Mouse (Mus musculus) naive thymus-derived CD4-positive, alpha-beta T cell, adult 2 months (primary cell): ENCODE measurements around the gene Gm20388.
A peak's percentile ranks its signal among the peaks of the same experiment; 100 is the strongest.
"Not testable (repeated sequence)": the region's sequence is repeated elsewhere in the genome, so short reads cannot be mapped to it uniquely, and the experiment has no call there.

ENCODE experiments used
- DNase-seq: peaks from one replicate; pipeline ENCODE4 v3.0.0-alpha.2; 2011; ENCODE audit warnings: low read depth

Gm20388 gene

DNA sequence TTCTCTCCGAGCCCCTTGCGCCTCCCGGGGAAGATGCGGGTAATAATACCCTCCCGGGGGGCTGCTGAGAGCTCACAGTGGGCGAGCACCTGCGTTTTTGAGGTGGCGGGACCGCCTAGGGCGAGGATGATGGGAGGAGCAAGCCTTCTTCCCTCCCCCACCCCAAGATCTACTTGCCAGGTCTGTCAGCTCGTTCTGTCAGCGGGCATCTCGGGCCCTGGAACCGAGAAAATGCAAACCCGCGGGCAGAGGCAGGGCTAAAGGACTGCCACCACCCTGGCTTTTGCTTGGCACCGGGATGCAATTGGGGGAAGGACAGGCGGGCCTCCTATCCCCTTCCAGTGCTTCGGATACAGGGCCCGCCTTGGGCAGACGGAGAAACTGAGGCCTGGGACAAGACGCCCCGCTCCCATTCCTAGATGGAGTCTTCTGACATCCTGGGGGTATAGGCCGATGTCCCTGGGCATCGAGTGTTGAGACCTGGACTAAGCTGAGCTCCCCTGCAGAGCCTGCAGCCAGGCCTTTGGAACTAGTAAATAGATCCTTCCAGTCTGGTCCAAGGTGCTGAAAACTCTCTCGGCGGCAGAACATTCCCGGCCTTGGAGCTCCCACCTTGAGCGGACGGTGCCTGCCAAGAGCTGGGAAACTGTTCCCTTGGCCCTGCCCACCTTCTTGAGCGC is 1742.8 kb downstream of the Gm20388 start:
- no peak for DNase-seq

GRCm38 (mm10) chr8:121654131-121654530 is 1743.5 kb downstream of the Gm20388 start:
- DNase-seq: no peak

- DNase-seq: no peak
Observed at GRCm38 (mm10) chr8:121654966-121655494, 1744.4 kb downstream of the Gm20388 start.

GRCm38 (mm10) chr8:121660602-121661001 is 1750.0 kb downstream of the Gm20388 start:
- DNase-seq: no peak

DNA sequence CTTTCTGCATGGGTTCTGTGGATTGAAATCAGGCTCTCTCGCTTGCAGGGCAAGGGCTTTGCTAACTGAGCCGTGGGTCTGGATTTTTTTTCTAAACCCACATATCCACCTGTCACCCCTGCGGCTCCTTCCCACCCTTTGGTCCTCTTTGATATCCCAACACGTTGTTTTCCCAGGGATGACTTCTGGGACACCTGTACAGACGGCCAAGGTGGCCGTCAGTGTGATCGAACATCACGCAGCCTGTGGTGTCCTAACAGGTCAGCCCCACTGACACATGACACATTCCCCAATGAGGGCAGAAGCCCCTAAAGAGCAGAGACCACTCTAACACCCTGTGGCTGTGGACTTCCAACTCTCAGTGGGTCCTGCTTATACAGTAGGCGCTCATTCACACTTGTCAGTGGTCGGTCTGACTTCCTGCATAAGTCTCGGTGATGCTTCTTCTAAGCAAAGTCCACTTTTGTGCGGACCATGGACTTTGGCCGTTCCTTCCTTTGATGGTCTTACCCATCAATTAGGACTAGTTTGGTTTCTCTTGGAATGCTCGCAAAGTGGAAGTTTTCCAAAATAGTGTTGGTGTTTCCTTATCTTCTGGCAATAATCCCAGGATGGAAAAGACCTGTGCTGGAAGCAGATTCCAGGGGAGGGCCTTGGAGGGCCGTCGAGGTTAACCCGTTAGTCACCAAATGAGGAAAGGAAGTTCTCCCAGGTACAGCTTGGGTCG is 1751.2 kb downstream of the Gm20388 start:
- no peak for DNase-seq

DNA sequence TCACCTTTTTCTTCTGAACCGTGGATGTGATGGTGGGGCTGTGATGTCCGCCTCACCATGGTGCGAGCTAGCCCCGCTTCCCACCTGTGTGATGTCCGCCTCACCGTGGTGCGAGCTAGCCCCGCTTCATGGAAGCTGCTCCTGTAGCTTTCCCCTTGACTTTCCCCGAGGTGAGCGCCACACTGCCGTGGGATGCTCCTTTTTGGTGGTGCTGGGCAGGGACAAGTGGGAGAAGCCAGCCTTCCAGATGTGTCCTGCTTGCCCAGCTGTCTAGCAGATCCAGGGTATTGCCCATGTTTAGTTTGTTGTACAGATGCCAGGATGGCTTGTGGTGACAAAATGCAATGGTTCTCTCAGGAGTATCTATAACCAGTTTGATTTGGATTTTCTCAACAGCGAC is 1752.5 kb downstream of the Gm20388 start:
- no peak for DNase-seq

- no peak for DNase-seq
Observed at GRCm38 (mm10) chr8:121665329-121665728, 1754.7 kb downstream of the Gm20388 start.

- DNase-seq: not testable (repeated sequence)
Observed at GRCm38 (mm10) chr8:121667936-121668500, 1757.4 kb downstream of the Gm20388 start.

DNA sequence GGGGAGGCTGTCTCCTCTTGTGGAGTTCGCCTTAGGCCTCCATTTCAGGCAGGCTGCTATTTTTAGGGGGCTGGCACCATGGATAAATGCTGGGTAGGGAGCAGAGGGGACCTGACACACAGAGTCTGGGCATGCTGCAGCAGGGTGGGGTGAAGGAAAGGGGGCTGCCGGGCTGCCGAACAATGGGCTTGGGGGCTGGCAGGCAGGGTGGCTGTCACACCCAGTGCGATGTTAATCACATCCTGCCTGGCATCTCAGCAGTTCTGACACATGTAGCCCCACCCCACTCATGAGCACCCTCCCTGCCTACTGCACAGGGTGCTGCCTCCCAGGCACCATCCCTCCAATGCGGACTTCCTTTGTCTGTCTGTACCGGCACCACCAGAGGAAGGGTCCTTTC is 1757.9 kb downstream of the Gm20388 start:
- no peak for DNase-seq

GRCm38 (mm10) chr8:121669208-121669607 is 1758.6 kb downstream of the Gm20388 start:
- no peak for DNase-seq

- no peak for DNase-seq
Observed at GRCm38 (mm10) chr8:121673153-121673552, 1762.5 kb downstream of the Gm20388 start.

DNA sequence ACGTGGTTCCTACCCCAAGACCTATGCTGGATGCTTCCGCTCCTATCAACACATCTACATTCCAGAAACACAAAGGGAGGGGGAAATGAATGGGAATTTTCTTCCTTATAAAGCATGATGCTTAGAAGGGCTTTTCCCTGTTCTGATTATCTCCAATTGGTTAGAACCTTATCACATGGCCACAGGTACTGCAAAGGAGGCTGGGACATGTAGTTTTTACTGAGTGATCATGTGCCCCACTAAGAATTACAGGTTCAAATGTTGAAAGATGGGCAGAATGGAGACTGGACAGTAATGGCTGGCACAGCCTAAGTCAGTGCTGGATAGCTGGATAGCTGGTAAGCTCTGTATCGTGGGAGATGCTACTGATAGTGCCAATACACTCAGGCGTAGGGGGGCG is 1763.3 kb downstream of the Gm20388 start:
- no peak for DNase-seq

- no peak for DNase-seq
Observed at GRCm38 (mm10) chr8:121674524-121674923, 1763.9 kb downstream of the Gm20388 start.

GRCm38 (mm10) chr8:121675161-121675560 is 1764.5 kb downstream of the Gm20388 start:
- no peak for DNase-seq

- DNase-seq: no peak
Observed at GRCm38 (mm10) chr8:121675701-121676100, 1765.1 kb downstream of the Gm20388 start.

DNA sequence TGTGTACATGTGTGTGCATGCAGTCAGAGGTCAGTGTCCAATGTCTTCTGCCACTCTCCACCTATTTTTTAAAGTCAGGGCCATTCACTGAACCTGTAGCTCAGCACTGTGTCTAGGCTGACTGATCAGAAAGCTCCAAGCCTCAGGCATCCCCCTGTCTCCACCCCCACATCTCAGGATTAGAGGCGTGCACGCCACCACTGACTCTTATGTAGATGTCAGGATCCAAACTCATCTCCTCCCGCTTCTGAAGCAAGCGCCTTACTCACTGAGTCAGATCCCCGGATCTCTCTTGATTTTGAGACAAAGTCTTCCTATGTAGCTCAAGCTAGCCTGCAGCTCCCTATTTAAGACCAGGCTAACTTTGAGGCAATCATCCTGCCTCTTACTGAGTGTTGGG is 1768.1 kb downstream of the Gm20388 start:
- DNase-seq: no peak

DNA sequence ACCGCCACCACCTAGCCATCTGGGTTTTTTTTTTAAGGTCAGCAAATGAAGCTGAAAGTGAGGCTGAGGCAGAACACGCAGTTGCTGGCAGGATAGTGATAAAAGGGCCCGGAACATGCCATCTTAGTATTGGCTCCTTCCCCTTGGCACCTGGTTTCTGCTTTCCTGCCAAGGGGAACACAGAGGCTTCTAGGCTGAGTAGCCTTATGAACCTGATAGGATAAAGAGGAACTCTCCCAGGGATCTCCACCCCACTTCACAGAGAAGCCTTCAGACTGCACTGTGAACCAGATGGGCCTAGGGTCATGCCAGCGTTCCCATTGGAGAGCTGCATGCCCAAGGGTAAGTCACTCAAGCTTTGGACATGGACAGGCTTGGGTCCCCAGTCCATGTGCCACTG is 1770.3 kb downstream of the Gm20388 start:
- DNase-seq: no peak

GRCm38 (mm10) chr8:121681457-121681856 is 1770.8 kb downstream of the Gm20388 start:
- DNase-seq: no peak

DNA sequence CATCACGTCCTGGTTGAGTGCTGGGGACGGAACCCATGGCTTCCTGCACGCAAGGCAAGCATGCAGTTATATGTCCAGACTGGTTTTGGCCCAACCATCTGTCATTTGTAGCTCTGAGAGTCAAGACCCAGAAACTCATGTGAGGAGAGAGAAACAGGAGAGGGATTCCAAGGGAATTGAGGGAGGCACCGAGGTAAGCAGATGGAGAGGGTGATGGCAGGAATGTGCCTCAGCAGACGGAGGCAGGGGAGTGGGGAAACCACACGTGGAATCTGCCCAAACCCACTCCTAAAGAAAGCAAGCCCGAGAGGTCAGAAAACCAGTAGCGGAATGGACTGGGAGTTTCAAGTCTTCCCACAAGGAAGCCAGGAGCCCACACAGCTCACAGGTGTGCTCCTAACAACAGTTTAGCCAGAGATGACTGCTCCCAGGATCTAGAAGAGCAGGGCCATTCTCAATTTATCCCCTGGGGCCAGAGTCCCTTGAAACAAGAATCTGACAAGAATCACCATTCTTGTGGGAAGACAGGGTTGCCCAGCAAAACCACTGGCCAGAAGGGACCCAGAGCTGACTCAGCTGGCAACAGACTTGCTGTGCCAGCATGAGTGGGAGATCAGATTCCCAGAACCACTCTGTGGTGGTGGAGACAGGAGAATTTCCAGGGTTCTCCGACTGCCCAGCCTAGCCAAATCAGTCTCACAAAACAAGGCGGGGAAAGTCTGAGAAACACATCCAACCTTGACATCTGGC is 1772.6 kb downstream of the Gm20388 start:
- no peak for DNase-seq

DNA sequence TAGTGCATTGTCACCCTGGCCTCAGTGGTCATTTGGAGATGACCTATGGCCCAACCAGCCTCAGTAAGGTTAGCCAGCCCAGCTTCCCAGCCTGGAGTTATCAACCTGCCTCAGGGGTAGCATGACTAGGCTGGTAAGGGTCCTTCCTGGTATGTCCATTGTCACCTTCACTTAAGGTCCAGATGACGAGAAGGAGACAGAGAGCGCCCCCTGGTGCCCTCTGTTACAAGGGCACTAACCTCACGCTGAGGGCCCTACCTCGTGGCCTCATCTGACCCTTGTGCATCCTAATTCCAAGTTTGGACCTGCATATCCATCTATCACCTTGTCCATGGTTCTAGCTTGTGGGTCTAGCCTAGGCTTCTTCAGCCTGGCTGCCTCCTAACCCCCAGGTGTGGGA is 1774.8 kb downstream of the Gm20388 start:
- DNase-seq: peak; percentile 29

DNA sequence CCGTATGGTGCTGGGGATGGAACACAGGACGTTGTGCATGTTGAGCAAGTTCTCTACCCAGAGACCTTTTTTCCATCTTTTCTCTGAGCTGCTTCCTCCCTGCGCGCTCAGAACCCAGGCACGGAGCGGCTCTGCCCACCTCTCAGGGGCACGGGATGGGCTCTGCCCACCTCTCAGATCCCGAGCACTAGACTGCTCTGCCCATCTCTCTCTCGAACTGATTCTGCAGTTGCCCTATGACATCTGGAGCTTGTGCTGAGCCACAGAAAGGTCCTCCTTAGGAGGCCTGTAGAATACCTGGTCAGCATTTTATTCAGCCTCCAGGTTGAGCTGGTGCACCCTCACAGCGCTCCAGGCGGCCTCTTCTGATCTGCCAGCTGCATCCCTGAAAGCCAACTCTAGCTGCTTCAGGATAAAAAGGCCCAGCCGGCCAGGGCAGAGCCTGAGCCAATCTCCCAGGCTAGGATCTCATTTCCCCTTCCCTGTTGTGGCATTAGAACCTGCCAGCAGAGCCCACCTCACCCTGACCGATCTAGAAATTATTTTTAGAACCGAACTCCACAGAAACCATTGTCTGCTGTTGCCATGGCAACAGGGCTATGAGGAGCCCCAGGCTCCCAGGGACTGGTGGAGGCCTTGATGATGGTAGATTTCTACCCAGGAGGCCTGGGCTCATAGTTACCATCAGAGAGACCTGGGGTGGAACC is 1777.0 kb downstream of the Gm20388 start:
- DNase-seq: no peak

- no peak for DNase-seq
Observed at GRCm38 (mm10) chr8:121688496-121688895, 1777.9 kb downstream of the Gm20388 start.
